Mouse (Mus musculus): Measurements from ENCODE around the gene Pln. TPM values are rescaled to one million over a fixed set of nuclear protein-coding genes. Genes with fewer than 3 reads are reported as not detected.
A peak's percentile ranks its signal among the peaks of the same experiment; 100 is the strongest.

The Pln gene
- total RNA-seq, 2 experiments from 2014 or later = 8.1 to 69.3 TPM

DNA sequence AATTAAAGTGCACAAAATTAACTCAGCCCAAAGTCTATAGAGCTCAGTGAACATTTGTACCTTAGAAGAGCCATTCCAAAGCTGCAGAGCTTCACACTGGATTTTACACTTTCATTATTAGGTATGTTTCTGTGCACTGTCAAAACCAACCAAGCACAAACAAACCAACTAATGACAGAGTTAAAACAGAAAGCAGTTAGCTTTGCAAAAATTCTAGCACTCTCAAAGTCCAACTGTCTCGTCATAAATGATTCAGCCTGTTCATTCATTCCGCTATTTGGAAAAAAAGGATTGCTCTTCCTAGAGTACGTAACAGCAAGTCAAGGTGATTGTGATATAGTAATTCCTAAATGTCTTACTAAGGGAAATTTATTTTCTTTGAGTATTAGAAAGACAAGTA, 21.5 kb downstream of the Pln start:
- DNase-seq (ENCODE audit: low spot score) = no peak

DNA sequence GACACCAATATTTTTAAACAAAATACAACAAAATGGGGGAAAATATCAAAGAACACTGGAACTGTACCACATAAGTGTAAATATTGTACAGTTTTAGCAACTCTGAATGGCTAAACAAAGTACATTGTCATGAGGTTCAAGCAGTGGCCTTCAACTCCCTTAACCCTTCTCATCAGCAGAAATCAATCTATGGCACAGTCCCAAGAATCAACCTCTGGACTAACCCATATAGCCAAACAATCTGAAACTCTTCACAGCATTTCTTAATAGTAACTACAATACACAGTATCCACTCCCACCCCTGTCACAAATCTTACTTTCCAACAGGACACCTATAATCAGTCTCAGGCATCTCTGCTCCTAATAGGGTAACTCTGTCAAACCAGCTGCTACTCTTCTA, 26.8 kb downstream of the Pln start:
- no peak for DNase-seq (ENCODE audit: low spot score)

DNA sequence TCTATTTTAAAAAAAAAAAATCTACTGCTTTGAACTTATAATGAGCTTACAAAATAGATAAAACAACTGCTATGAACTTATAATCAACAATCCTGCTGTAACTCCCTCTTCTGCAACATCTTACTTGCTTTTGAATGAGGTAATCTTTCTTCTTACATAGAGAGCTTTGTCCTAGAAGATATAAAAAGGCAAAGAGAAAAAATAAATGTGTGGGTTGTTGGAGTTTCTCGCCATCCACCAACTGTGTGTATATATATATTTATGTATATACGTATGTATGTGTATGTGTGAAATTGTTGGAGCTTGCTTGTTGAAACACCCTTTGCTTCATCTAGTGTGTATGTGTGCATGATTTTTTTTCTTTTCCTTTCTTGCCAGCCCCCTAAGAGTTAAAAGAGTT, 29.8 kb downstream of the Pln start:
- DNase-seq (ENCODE audit: low spot score) = no peak

DNA sequence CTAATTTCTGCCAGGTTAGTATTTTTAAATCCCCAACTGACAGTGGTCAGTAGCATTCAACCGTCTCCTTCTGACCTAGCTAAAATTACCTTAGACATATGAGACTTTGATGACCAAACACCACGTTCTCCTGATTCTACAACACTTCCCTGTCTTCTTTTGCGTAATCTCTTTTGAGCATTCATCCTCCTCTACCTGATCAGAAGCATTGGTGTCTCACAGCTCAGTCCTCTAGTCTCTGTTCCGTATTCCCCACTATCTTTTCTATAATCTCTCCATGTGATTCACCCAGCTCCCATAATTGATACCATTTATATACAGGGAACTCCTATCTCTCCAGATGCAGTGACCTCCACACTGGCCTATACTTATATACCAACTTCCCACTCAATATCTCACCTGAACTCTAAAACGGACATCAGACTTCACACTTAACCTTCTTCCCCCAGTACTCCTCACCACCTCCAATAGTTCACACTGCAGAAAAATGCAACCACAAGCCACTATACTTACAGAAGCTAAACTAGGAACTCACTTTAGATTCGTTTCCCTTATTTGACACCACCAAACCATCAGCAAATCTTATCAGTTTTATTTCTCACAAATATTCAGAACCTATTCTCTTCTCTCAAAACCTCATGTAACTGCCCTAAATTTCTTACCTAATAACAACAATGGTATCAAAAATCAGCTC, 36.6 kb downstream of the Pln start:
- DNase-seq (ENCODE audit: low spot score) = no peak

DNA sequence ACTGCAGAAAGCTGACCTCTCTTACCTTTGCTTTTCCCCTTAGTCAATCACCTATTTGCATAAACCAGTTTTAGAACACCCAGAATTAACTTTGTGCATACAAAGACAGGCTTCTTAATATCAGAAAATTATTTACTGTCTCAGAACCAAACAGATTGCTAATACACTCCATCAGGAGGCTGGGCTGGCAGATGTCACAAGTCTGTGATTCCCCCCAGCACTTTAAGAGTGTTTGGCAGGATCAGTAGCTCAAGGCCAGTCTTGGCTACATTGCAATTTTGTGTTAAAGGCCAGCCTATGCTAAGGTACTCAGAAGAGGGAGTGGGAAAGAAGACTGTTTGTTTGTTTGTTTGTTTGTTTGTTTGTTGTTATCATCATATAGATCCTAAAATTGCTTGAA, 39.6 kb downstream of the Pln start:
- DNase-seq (ENCODE audit: low spot score) = no peak

DNA sequence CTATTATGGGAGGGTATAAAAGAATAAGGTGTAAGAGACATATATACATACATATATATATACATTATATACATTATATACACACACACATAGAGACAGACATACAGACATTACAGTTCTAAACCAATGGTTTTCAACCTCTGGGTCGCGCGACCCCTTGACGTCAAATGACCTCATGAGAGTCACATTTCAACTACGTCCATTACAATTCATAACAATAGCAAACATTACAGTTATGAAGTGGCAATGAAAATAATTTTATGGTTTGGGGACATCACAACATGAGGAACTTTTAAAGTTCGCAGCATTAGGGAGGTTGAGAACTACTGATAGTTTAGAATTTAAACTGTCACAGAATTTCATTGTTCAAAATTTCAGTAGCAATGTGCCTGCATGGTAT, 40.8 kb downstream of the Pln start:
- DNase-seq (ENCODE audit: low spot score) = no peak

DNA sequence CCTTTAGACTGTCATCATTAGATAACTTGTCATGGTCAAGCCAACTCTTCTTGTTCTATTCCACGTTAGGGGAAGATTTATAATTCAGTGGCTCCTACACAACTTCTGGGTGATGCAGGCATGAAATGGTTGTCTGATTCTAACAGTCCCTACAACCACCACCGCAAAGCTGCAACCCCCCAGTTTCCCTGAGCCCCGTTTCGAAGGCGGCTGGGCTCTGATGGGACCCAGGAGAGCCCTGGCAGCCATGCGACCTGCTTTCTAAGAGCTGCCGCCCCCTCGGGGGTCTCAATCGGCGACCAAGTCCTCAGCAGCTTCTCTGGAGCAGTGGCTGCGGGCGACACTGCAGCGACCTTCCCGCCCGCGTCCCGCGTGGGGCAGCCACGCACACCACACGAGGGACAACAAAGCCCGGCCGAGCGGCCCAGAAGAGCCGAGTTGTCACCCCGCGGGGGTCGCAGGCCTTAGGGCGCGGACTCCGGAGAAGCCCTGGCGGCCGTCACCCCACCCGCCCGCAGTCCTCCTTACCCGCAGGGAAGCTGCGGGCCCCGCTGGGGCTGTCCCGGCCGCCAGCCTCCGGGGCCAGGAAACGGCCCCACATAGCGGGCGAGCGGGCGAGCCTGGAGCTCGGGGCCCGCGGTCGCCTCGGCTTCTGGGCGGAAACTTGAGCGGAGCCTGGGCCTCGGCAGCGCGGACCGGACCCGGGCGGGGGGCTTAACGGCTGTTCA, 41.7 kb downstream of the Pln start:
- peak; percentile 41 for DNase-seq (ENCODE audit: low spot score)

DNA sequence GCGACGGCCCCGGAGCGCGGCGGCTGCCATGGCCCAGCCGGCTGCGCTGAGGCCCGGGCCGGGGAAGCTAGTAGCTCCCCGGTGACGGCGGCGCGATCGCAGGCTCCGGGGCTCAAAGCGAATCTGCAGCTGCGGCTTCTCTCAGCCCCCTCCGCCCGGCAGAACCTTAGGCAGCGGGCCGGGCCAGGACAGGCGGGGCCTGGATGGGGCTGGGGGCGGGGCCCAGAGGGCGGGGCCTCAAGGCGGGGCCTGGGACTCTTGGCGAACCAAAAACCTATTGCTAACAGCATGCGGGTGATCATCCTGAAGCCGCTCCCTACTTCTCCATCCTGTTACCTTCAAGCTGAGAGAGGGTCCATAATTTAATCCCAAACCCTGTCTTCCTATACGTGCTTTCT, 42.2 kb downstream of the Pln start, which contains the start of gene Cep85l:
Gene Cep85l (minus strand): TSS at position 239 of the 398 bp plus-strand sequence.
- DNase-seq (ENCODE audit: low spot score) = peak; percentile 89

DNA sequence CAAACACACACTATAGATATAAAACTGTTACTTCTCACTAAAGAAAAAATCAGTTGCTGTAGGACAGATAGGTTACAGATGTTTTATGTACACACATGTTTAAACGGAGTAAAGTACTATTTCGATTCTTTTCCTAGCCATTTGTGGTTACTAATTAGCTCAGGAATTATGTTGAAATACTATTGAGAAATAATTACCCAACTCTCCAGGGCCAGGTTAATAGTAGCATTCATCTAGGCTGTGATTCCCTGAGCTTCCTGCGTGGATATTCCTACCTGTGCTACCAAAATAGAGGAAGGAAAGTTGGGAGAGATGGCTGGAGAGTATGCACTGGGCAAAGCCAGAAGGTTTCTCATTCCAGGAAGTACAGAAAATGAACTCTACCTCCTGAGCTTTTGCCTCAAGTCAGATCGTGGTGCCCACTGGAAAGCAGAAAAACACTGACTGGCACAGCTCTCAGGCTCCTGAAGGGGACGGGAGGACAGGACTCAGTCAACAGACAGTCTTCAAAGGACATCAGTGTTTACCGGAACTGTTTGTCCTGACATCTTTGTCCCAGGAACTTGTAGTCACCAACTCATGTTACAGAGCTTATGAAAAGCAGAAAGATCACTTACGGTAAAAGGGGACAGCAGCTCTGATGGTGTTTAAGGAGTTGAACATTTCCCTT, 45.4 kb downstream of the Pln start:
- DNase-seq (ENCODE audit: low spot score) = peak; percentile 75

DNA sequence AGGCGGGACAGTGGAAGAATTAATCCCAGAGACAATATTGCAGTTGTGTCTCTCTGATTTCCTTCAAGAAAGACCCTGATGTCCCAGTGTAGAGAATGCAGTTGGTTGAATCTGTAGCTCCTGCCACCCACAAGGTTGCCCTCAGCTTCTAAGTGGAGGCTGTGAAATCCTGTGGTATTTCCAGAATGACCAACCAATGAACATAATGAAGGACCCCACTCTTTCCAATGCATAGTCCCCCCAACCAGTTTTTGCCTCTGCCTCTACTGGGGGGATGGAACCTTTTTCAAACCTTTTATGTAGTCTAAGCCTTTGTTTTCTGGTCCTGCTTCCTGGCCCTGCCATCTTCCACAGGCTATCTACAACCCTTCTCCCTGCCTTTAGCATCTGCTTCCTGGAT, 47.4 kb downstream of the Pln start:
- no peak for DNase-seq (ENCODE audit: low spot score)

DNA sequence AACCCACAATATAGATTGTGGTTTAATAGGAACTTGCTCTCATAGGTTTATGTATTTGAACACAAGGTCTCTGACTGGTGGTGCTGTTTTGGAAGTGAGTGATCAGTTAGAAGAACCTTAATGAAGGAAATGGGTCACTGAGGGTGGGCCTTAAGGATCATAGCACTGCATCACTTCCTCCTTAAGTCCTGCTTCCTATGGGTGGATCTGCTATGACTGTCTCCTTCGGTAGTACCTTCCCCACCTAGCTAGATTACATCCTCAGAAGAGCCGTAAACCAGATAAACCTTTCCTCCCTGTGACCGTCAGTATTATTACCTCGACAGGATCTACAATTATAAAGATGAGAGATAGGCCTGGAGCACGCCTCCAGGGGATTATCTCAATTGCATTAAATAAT, 48.0 kb downstream of the Pln start:
- no peak for DNase-seq (ENCODE audit: low spot score)

DNA sequence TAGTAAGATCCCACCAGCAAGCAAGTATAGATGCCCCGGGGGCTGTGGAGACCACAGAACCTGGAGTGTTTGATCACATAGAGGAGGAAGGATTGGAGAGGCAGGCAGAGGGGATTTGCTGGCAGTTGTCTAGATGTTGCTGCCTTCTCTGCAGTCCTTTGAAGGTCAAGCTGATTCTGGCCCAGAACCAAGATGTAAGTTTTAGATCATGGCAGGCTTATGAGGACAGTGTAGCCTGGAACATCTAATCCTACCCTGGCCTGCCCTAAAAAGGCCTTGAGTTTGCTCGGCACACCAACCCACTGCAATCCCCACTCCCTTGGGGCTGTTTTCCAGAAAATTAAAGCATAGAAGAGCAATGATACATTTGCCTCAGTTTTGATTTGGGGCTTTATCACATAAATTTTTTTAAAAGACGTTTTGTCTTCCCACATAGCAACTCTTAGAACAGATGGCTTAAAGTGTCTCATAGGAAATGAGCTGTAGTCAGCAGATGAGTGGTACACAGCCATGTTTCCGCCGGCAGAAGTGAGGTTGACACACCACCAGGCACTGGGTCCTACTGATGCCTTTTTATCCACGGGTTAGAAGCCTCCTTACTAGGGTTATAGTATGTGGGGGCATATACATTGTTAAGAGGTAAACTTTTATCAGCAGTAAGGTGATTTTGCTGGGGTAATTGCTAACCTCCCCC, 50.9 kb downstream of the Pln start:
- peak; percentile 33 for DNase-seq (ENCODE audit: low spot score)

DNA sequence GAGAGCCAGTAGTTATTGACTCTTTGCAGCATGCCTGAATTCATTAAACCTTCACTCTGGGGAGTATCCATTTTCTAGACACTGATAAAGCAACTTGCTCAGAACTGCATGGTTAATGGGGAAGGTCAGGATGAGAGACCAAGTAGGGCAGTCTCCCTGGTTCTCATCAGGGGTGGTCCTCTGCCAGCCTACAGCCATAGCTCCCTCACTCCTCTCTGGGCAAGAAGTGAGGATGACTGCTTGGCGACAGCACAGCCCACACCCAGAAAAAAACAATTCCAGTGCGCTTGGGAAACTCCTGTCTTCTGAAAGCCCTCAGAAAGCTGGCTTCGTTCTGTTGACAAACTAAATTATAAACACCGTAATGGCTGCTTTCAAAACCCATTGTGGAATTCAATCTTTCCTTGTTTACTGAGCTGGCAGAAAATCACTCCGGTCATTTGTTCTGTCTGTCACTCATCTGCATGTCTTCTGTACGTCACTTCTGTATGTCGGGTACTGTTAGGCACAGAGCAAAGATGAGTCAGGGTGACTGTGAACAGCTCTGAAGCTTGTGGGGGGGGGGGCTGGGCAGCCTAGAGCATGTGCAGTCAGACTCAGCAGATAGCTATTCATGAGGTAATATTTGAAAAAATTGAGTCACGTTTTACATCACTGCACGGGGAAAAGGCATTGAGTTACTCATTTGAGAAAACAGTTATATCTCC, 57.6 kb downstream of the Pln start:
- no peak for DNase-seq (ENCODE audit: low spot score)

Other genes starting within 250 kb of the Pln start
- 10 to 100 TPM; 30.7 to 44.0 TPM for gene Cep85l, start 42.3 kb downstream of the Pln start, total RNA-seq (2021)